Mouse (Mus musculus): ENCODE data around the gene Psmd3. TPM values are rescaled to one million over a fixed set of nuclear protein-coding genes. Genes with fewer than 3 reads are reported as not detected.

Psmd3 gene
- polyA plus RNA-seq, 2 experiments = 141 to 208 TPM

DNA sequence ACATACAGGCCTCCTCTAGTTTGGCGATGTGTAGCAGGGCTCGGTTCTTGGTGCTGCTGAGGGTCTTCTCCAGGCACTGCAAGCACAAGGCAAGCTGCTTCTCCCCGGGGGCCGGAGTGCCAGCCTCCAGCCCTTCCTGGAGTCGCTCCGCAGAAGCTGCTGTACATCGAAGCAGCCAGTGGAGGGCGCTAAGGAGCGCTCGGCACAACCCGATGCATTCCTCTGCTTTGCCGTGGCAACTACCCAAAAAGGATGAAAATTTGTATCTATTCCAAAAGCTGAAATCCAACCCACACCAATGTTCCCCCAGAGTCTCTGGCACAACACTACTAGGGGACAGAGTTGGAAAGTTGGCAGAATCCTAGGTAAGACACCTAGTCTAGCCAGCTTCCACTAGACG, 35.5 kb downstream of the Psmd3 start:
- Histone ChIP-seq H3K9me3 (ENCODE audit: control insufficient read depth, low read length) (no peaks in the 10 kb centered on the region), H3K27ac (replicated peaks; ENCODE audit: low read depth, low read length) (peak overlapping the region; percentile 21; the same call in 1 of the 2 replicates)

GRCm38 (mm10) chr11:98720756-98721155, 38.4 kb downstream of the Psmd3 start:
- H3K4me3 ChIP-seq (replicated peaks; ENCODE audit: low read length) = no peak overlapping the region
- 80% methylated on average over 2 of the region's 2 CpGs for WGBS
- no peak overlapping the region for H3K27ac ChIP-seq (replicated peaks; ENCODE audit: low read depth, low read length)
- H3K4me1 ChIP-seq (ENCODE audit: control insufficient read depth, insufficient read depth, low read length) = peaks cover 3% of the 10 kb centered on the region; the same call in 1 of the 2 replicates
- H3K9me3 ChIP-seq (ENCODE audit: control insufficient read depth, low read length) = no peaks in the 10 kb centered on the region
- DNase-seq (ENCODE audit: low spot score) (no peak), ATAC-seq (ENCODE audit: low FRiP score, low read depth) (no peak)
- H3K9ac ChIP-seq (ENCODE audit: low read depth, low read length, severe bottlenecking) = no peak overlapping the region
- peaks cover 38% of the 10 kb centered on the region for H3K36me3 ChIP-seq (ENCODE audit: control insufficient read depth, insufficient read depth, low read length)
- TF ChIP-seq POLR2A (IDR thresholded peaks at IDR 0.05; ENCODE audit: borderline replicate concordance, extremely low read depth, insufficient read depth, insufficient read length) = no peak
- no peaks in the 10 kb centered on the region for H3K27me3 ChIP-seq (ENCODE audit: control insufficient read depth, insufficient read depth, low read length)
- no peak overlapping the region for H3K4me2 ChIP-seq (replicated peaks; ENCODE audit: low read depth, low read length, severe bottlenecking)

More for the DNA sequence above, 35.5 kb downstream of the Psmd3 start:
- DNase-seq (ENCODE audit: low spot score) = no peak
- H3K4me2 ChIP-seq (replicated peaks; ENCODE audit: low read depth, low read length, severe bottlenecking) = no peak overlapping the region
- H3K4me3 ChIP-seq (replicated peaks; ENCODE audit: low read length) = no peak overlapping the region
- ATAC-seq (ENCODE audit: low FRiP score, low read depth) = no peak
- WGBS = 24% methylated on average over 13 of the region's 13 CpGs
- H3K27me3 ChIP-seq (ENCODE audit: control insufficient read depth, insufficient read depth, low read length) = no peaks in the 10 kb centered on the region
- H3K4me1 ChIP-seq (ENCODE audit: control insufficient read depth, insufficient read depth, low read length) = peaks cover 3% of the 10 kb centered on the region; the same call in 1 of the 2 replicates
- no peak for TF ChIP-seq POLR2A (IDR thresholded peaks at IDR 0.05; ENCODE audit: borderline replicate concordance, extremely low read depth, insufficient read depth, insufficient read length)
- peaks cover 51% of the 10 kb centered on the region for H3K36me3 ChIP-seq (ENCODE audit: control insufficient read depth, insufficient read depth, low read length)
- no peak overlapping the region for H3K9ac ChIP-seq (ENCODE audit: low read depth, low read length, severe bottlenecking)

- 44% methylated on average over 24 of the region's 24 CpGs for WGBS
- Histone ChIP-seq H3K9ac (ENCODE audit: low read depth, low read length, severe bottlenecking) (0 out of 2 replicates have a peak overlapping the region, but pooled peaks have one; percentile 3), H3K4me2 (replicated peaks; ENCODE audit: low read depth, low read length, severe bottlenecking) (no peak overlapping the region), H3K9me3 (ENCODE audit: control insufficient read depth, low read length) (no peaks in the 10 kb centered on the region), H3K36me3 (ENCODE audit: control insufficient read depth, insufficient read depth, low read length) (peaks cover 33% of the 10 kb centered on the region), H3K27ac (replicated peaks; ENCODE audit: low read depth, low read length) (no peak overlapping the region), H3K4me3 (replicated peaks; ENCODE audit: low read length) (no peak overlapping the region), H3K4me1 (ENCODE audit: control insufficient read depth, insufficient read depth, low read length) (peaks cover 3% of the 10 kb centered on the region; the same call in 1 of the 2 replicates), H3K27me3 (ENCODE audit: control insufficient read depth, insufficient read depth, low read length) (no peaks in the 10 kb centered on the region)
- ATAC-seq (ENCODE audit: low FRiP score, low read depth) (peak; percentile 34; the same call in 1 of the 2 replicates), DNase-seq (ENCODE audit: low spot score) (peak; percentile 61)
- TF ChIP-seq POLR2A (IDR thresholded peaks at IDR 0.05; ENCODE audit: borderline replicate concordance, extremely low read depth, insufficient read depth, insufficient read length) = no peak
Measured at GRCm38 (mm10) chr11:98721458-98722226, 39.3 kb downstream of the Psmd3 start.

DNA sequence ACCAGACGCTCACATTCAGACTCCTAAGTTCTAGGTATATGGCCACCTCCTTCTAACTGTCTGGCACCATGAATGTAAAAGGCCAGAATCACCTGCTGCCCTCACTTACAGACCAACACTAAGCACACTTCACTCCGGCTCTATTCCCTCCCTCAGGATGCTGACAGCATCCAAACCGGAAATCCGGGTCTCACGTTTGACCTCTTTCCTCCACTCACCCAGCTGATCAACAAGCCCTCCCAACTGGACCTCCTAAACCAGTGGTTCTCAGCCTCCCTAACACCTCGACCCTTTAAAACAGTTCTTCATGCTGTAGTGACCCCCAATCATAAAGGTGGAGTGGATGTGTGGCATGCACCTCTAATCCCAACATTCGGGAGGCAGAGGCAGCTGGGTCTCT, 40.7 kb downstream of the Psmd3 start:
- H3K9me3 ChIP-seq (ENCODE audit: control insufficient read depth, low read length) = no peaks in the 10 kb centered on the region
- TF ChIP-seq POLR2A (IDR thresholded peaks at IDR 0.05; ENCODE audit: borderline replicate concordance, extremely low read depth, insufficient read depth, insufficient read length) = no peak
- no peak overlapping the region for H3K4me3 ChIP-seq (replicated peaks; ENCODE audit: low read length)
- H3K4me2 ChIP-seq (replicated peaks; ENCODE audit: low read depth, low read length, severe bottlenecking) = no peak overlapping the region
- H3K4me1 ChIP-seq (ENCODE audit: control insufficient read depth, insufficient read depth, low read length) = peaks cover 1% of the 10 kb centered on the region; the same call in 1 of the 2 replicates
- H3K27ac ChIP-seq (replicated peaks; ENCODE audit: low read depth, low read length) = no peak overlapping the region
- no peaks in the 10 kb centered on the region for H3K27me3 ChIP-seq (ENCODE audit: control insufficient read depth, insufficient read depth, low read length)
- DNase-seq (ENCODE audit: low spot score) (no peak), ATAC-seq (ENCODE audit: low FRiP score, low read depth) (no peak)
- H3K9ac ChIP-seq (ENCODE audit: low read depth, low read length, severe bottlenecking) = no peak overlapping the region
- H3K36me3 ChIP-seq (ENCODE audit: control insufficient read depth, insufficient read depth, low read length) = peaks cover 25% of the 10 kb centered on the region
- WGBS = 81% methylated on average over 7 of the region's 7 CpGs

- WGBS = 94% methylated on average over 15 of the region's 15 CpGs
- no peak for TF ChIP-seq POLR2A (IDR thresholded peaks at IDR 0.05; ENCODE audit: borderline replicate concordance, extremely low read depth, insufficient read depth, insufficient read length)
- no peak overlapping the region for H3K4me2 ChIP-seq (replicated peaks; ENCODE audit: low read depth, low read length, severe bottlenecking)
- H3K4me1 ChIP-seq (ENCODE audit: control insufficient read depth, insufficient read depth, low read length) = peaks cover 4% of the 10 kb centered on the region; the same call in 1 of the 2 replicates
- ATAC-seq (ENCODE audit: low FRiP score, low read depth) (no peak), DNase-seq (ENCODE audit: low spot score) (no peak)
- no peak overlapping the region for H3K4me3 ChIP-seq (replicated peaks; ENCODE audit: low read length)
- H3K9me3 ChIP-seq (ENCODE audit: control insufficient read depth, low read length) = no peaks in the 10 kb centered on the region
- no peak overlapping the region for H3K9ac ChIP-seq (ENCODE audit: low read depth, low read length, severe bottlenecking)
- H3K27ac ChIP-seq (replicated peaks; ENCODE audit: low read depth, low read length) = no peak overlapping the region
- peaks cover 24% of the 10 kb centered on the region for H3K36me3 ChIP-seq (ENCODE audit: control insufficient read depth, insufficient read depth, low read length)
- no peaks in the 10 kb centered on the region for H3K27me3 ChIP-seq (ENCODE audit: control insufficient read depth, insufficient read depth, low read length)
Measured at GRCm38 (mm10) chr11:98725926-98726506, 43.7 kb downstream of the Psmd3 start.

All from limb, embryonic 14.5 days (tissue).